Mouse (Mus musculus): ENCODE measurements around the gene Mmp21.
A peak's percentile ranks its signal among the peaks of the same experiment; 100 is the strongest.

The Mmp21 gene

DNA sequence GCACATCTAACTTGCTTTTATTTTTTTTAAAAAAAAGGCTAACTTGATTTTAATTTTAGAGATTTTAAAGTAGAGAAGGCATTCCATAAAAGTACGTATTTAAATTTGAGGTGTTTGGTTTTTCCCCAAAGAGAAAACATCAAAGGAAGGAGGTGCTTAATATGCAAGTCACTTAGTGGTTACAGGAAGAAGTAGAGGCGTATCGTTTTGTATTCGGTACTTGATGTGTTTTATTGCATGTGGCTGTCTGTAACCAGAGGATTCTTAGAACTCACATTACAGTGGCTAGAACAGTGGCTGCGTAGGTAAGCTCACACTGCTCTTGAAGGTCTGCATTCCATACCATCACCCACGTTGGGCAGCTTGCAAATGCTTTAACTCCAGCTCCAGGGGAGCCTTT is 34.1 kb downstream of the Mmp21 start:
- DNase-seq: no peak

DNA sequence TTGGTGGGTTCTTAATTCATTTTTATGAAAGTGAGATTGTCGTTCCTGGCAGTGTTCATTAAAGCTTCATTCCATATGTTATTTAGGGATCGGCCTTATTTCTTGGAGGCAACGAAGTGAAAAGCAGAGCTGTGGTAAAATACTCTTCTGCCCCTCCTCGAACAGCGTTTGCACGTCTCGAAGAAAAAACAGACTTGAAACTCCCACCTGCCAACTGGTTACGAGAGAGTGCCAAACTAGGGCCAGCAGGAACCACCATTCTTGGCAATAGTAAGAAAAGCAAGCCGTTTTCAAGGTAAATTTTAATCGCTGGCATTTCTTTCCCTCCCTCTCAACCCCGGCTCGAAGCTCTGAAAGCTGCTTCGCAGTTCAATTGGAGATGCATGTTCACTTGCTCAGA is 41.0 kb downstream of the Mmp21 start:
- DNase-seq: no peak

DNA sequence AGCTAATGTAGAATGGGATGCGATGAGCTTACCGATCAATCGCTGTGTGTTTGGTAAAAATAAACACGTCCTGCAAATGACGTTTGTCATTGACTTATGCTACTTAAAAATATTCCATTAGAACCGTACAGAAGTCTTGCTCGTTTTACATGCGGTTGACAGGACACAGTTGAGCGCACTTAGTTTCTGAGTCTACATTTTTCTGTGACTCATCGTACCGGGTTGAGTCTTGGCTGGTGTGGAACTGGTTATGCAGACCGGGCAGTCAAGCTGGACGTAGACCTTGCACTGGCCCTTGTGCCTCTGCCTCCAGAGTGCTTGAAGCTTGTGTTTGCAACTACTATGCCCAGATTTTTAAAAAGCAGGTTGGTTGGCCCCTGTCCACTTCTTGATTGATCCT is 41.6 kb downstream of the Mmp21 start:
- peak; percentile 6 for DNase-seq

DNA sequence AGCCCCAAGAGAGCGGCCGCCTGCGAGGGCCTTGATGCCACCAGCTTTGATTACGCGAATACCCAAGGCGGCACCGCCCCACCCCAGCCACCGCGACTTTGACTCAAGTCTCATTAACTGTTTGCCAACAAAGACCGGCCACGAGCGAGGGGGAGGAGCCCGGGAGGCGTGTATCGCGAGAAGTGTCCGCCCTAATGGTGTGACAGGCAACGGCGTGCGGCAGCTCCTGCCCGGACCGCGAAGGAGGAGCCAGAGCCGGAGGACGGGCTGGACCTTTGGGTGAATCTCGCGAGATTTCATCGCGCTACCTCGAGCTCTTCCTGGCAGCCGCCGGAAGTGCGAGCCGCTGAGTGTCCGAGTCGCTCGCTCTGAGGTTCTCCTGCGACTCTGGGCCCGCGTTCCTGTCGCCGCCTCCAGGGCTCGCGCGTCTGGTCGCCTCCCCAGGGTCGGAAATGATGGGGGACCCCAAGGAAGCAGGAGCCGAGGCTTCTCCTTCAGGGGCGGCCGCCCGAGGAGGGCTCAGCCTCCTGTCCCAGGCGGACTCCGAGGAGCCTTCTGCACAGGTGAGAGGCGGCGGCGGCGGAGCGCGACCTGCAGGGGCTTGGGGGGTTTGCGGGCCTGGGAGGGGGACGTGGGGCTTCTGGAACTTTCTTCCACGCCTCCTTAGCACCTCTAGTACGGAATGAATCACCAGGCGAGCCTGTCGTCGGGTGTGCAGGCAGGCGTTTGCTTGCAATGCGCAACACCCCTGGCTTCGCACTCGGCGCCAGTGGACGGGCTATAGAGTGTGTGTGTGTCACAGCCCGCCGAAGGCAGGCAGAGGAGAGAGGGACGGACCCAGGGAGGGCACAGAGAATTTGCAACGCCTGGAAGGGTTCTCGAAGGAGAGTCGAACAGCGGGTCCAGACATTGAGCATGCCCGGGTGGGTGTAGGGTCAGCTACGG is 42.2 kb downstream of the Mmp21 start, which contains the start of gene Edrf1:
Gene Edrf1 (plus strand): TSS at position 183 of the 945 bp plus-strand sequence.
- peak; percentile 99 for DNase-seq

DNA sequence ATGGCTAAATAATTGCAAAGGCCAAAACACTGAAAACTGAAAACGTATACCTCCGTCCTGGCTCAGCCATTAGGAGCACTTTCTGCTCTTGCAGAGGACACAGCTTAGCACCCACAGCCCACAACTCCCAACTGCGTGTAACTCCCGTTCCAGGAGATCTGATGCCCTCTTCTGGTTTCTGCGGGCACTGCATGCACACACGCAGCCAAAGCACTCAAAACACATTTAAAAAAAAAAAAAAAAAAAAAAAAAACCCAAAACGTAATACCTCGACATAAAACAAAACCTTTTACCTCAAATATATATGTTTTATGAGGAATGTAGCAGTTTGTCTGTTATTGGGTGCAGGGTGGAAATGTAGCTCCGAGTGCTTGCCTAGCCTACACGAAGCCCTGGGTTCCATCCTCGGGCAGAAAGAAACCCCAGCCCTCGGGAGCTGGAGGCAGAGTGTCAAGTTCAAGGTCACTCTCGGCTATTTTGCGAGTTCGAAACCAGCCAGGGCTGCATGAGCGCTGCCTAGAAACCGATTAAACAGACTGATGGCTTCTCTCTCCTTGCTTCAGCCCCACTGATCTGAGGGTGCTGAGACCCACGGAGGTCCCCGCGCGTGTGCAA is 43.0 kb downstream of the Mmp21 start:
- DNase-seq: peak; percentile 94

DNA sequence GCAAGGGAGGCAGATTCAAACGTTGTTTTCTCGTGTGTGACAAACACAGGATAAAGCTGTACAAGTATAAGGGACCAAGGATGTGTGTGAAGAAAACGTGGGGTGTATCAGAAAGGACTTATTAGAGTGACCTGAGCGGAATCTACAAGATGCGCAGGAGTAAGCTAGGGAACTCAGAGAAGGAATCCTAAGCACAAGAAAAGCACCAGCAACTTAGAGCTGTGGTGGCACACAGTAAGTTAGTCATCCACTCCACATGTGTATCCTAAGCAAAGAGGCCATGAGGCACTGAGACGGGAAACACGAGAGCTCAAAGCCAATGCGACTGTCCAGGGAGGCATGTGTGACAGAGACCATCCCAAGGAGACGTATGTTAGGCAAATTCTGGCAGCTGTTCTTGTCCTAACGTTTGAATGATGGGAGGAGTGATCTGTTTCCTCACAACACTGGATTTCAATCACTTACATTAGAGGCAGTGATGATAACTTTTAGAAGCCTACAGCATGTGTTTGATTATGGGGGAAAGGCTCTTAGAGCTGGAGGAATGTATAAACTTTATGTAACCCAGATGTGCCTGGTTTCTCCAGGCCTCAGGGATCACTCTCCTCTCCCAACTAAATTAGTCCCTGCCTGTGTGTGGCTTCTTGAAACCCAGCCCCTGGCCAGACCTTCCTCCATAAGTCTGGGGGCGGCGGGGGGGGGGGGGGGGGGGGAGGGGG is 44.8 kb downstream of the Mmp21 start:
- DNase-seq: no peak

DNA sequence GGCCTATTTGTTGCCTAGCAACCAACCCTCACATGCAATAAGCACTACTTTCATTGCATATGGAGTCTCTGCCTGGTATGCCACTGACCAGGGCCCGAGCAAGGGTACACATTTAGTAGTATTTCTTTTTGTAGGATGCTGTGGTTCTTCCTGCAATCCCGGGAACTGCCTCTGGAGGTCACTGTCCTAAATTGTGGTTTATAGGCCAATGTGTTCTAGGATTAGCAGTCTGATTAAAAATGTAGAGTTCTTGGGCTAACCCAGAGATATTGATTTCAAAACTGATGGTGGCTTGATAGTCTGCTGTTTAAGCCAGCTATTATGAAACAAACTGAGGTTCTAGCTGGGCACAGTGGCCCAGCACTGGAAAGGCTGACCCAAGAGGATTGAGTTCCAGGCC is 47.4 kb downstream of the Mmp21 start:
- peak; percentile 85 for DNase-seq

DNA sequence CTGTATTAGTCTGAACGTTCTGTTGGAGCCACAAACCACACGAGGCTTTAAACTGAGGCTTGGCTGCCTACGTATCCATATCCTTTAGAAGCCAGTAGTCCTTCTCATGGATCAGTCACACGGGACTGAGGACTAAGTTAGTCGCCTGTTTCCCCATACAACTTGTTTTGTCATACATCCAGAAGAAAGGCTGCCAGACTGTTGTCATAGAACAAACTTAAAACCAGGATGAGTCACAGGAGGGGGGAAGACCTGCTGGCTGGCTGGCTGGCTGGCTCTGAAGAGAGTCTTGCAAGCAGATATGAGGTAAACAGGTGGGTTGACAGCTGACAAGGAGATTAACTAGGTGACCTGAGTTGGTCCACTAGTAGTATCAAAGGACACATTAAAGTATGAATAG is 49.0 kb downstream of the Mmp21 start:
- DNase-seq: no peak

DNA sequence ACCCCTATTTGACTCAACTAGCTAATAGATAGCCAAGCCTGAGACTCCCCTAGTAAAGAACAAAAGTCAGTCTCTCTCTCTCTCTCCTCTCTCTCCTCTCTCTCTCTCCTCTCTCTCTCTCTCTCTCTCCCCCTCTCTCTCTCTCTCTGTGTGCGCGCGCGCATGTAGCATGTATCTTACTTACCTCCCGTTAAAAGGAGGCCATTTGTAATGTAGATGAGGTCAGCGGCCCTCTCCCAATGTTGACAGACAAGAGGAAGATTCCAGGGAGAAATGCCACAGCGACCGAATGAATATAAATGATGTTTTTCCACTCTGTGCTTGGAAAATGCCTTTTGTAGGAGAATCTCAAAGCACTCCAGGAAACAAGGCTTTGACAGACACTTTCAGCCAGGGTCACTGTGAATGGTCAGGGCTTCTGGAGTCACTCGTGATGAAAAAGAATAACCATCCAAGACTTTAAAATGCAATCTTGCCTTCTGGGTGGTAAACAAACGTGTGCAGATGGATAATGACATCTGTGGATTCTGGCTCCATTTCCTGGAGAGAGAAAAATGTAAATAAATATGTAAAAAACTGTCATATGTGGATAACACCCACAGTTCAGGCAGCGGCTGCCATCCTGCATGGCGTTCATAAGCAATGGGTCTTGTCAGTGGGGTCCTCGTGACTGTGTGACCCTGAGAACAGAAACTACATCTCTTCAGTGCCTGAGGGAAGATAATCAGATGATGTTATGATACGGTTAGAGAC is 52.5 kb downstream of the Mmp21 start:
- no peak for DNase-seq

Data from lung, postnatal 36 days (tissue).